Mouse (Mus musculus): ENCODE results near the gene Wnt5a. TPM values are rescaled to one million over a fixed set of nuclear protein-coding genes. Genes with fewer than 3 reads are reported as not detected.

The Wnt5a gene
- polyA plus RNA-seq, 1 experiment from 2014 or later: 37.2 TPM

DNA sequence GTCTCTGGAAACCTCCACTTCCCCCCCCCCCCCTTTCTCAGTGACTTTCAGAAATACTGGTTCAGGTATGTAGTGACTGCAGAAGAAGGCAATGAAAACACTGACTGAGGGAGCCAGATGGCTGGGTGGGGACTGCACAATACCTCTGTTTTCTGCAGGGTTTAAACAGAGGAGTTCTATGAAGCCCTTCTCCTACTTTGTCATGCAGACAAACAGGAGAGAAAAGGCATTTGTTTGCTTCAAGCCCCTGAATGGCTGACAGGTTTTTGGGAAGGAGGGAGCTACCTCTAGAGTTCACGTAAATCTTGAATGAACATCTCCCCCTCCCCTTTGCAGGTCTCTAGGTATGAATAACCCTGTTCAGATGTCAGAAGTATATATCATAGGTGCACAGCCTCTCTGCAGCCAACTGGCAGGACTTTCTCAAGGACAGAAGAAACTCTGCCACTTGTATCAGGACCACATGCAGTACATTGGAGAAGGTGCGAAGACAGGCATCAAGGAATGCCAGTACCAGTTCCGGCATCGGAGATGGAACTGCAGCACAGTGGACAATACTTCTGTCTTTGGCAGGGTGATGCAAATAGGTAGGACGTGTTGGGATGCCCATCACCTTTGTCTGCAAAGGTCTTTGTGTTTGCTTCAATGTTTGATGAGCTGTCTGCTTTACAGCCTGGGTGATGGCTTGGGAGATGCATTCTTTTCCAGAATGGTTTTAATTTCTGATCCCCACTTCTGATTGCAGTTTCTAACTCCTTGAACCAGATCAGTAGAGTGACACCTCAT is 8.4 kb downstream of the Wnt5a start:
- Histone ChIP-seq H3K36me3 (ENCODE audit: control insufficient read depth, insufficient read depth, low read length) (no peaks in the 10 kb centered on the region; the same call in 1 of the 2 replicates), H3K4me3 (ENCODE audit: low read depth, low read length) (no peak overlapping the region), H3K4me1 (ENCODE audit: control insufficient read depth, insufficient read depth, low read length) (peaks cover 12% of the 10 kb centered on the region), H3K27me3 (ENCODE audit: control insufficient read depth, insufficient read depth, low read length) (no peaks in the 10 kb centered on the region), H3K9me3 (replicated peaks; ENCODE audit: control insufficient read depth, low read length) (no peaks in the 10 kb centered on the region), H3K9ac (ENCODE audit: low read depth, low read length) (no peak overlapping the region), H3K27ac (ENCODE audit: low read depth, low read length) (no peak overlapping the region), H3K4me2 (no peak overlapping the region)
- no peak for ATAC-seq (replicated peaks; ENCODE audit: insufficient number of reproducible peaks, low FRiP score, low TSS enrichment)
- 80% methylated on average over 5 of the region's 5 CpGs for WGBS (ENCODE audit: insufficient replicate concordance)

DNA sequence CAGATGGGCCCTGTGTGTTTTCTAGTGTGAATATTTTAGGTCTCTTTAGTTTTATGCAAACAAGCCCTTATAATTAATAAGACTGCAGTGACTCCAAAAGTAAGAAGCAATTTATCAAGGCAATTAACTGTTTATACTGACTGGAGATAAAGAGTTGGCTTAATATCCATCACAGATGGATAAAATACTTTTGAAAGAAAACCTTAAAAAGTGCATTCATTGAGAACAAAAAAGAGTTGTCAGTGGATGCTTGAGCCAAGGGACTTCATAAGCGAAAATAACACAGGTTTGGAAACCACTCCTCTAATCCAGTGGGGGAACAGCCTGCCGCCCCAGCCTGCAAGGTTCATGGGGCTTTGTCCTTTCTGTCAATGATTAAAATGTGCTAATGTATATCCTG is 9.6 kb downstream of the Wnt5a start:
- Histone ChIP-seq H3K27ac (ENCODE audit: low read depth, low read length) (no peak overlapping the region), H3K4me3 (ENCODE audit: low read depth, low read length) (no peak overlapping the region), H3K36me3 (ENCODE audit: control insufficient read depth, insufficient read depth, low read length) (peaks cover 5% of the 10 kb centered on the region), H3K9ac (ENCODE audit: low read depth, low read length) (no peak overlapping the region), H3K27me3 (ENCODE audit: control insufficient read depth, insufficient read depth, low read length) (no peaks in the 10 kb centered on the region), H3K4me1 (ENCODE audit: control insufficient read depth, insufficient read depth, low read length) (peaks cover 4% of the 10 kb centered on the region; the same call in 1 of the 2 replicates), H3K9me3 (replicated peaks; ENCODE audit: control insufficient read depth, low read length) (no peaks in the 10 kb centered on the region), H3K4me2 (no peak overlapping the region)
- 50% methylated on average over 2 of the region's 2 CpGs for WGBS (ENCODE audit: insufficient replicate concordance)
- no peak for ATAC-seq (replicated peaks; ENCODE audit: insufficient number of reproducible peaks, low FRiP score, low TSS enrichment)

DNA sequence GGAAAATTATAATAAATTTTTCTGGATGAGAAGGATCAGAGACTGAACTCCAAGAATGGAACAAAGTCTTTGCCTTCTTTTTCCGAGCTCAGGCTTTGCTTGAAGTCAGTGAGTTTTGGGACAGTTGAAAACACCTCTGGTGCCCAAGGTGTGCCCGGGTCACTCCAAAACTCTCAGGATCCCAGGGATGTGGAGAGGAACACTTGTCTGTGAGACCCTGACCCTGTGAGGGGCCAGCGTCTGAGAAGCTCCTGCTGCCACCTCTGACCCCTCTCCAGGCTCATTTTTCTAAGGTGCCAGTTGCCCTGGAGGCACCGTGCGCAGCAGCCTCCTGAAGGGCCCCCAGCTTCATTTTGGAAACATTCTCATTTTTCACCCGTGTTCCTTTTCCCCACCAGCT is 10.8 kb downstream of the Wnt5a start:
- peaks cover 4% of the 10 kb centered on the region; the same call in 1 of the 2 replicates for H3K4me1 ChIP-seq (ENCODE audit: control insufficient read depth, insufficient read depth, low read length)
- ATAC-seq (replicated peaks; ENCODE audit: insufficient number of reproducible peaks, low FRiP score, low TSS enrichment): no peak
- H3K9ac ChIP-seq (ENCODE audit: low read depth, low read length): no peak overlapping the region
- WGBS (ENCODE audit: insufficient replicate concordance): 72% methylated on average over 6 of the region's 6 CpGs
- no peak overlapping the region for H3K4me3 ChIP-seq (ENCODE audit: low read depth, low read length)
- no peaks in the 10 kb centered on the region for H3K27me3 ChIP-seq (ENCODE audit: control insufficient read depth, insufficient read depth, low read length)
- H3K9me3 ChIP-seq (replicated peaks; ENCODE audit: control insufficient read depth, low read length): no peaks in the 10 kb centered on the region
- H3K27ac ChIP-seq (ENCODE audit: low read depth, low read length): no peak overlapping the region
- no peak overlapping the region for H3K4me2 ChIP-seq
- H3K36me3 ChIP-seq (ENCODE audit: control insufficient read depth, insufficient read depth, low read length): peaks cover 11% of the 10 kb centered on the region

DNA sequence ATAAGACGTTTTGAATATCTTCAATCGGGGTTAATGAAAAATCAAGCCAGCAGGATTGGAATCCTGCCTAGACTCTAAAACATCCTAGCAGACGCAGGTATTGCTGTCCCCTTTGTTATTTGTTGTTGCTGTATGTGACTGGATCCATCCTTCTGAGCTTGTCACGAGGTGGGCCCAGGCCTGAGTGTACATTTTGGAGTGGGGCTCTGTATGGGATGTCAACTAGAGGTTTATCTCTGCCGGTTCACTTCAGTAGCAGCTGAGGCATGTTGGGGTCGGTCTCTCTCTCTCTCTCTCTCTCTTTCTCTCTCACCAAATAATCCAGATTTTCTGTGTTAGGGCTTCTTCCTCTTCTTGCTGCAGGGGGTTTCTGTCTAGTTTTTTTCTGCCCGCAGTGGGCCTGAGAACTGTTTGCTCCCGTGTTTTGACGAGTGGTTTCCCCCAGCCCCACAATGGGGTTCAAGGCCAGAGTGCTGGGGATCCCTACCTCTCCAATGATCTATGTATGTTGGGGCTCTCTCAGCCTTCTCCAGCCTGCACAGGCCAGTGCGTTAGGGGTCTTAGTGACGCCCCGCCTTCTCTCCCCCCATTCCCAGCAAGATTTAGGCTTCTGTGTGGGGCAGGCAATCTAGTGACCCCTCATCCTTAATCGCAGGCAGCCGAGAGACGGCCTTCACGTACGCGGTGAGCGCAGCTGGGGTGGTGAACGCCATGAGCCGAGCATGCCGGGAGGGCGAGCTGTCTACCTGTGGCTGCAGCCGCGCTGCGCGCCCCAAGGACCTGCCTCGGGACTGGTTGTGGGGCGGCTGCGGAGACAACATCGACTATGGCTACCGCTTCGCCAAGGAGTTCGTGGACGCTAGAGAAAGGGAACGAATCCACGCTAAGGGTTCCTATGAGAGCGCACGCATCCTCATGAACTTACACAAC is 13.3 kb downstream of the Wnt5a start:
- Histone ChIP-seq H3K4me3 (ENCODE audit: low read depth, low read length) (no peak overlapping the region), H3K27me3 (ENCODE audit: control insufficient read depth, insufficient read depth, low read length) (no peaks in the 10 kb centered on the region), H3K27ac (ENCODE audit: low read depth, low read length) (no peak overlapping the region), H3K9ac (ENCODE audit: low read depth, low read length) (no peak overlapping the region), H3K9me3 (replicated peaks; ENCODE audit: control insufficient read depth, low read length) (no peaks in the 10 kb centered on the region), H3K4me1 (ENCODE audit: control insufficient read depth, insufficient read depth, low read length) (no peaks in the 10 kb centered on the region), H3K36me3 (ENCODE audit: control insufficient read depth, insufficient read depth, low read length) (peaks cover 21% of the 10 kb centered on the region), H3K4me2 (no peak overlapping the region)
- WGBS (ENCODE audit: insufficient replicate concordance): 76% methylated on average over 39 of the region's 39 CpGs
- 0 out of 2 replicates have a peak, but pooled peaks have one; percentile 35 for ATAC-seq (replicated peaks; ENCODE audit: insufficient number of reproducible peaks, low FRiP score, low TSS enrichment)

DNA sequence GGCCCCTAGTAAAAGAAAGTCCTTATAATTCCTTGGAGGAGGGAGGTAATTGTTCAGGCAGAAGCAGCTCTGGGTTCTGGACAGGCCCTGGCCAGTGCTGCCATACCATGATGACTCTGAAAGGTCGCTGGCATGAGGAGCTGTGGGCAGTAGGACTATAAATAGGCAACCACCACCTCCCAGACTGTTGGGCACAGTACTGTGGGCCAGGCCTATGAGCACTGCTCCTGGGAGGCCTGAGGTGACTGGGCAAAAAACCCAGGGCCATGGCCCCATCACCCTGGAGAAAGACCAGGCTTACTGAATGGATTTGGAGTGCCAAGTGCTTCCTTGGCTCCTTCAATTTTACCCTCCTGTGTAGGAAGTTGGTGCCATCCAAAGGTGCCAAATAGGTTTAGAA is 16.6 kb downstream of the Wnt5a start:
- Histone ChIP-seq H3K4me2 (no peak overlapping the region), H3K27me3 (ENCODE audit: control insufficient read depth, insufficient read depth, low read length) (no peaks in the 10 kb centered on the region), H3K4me1 (ENCODE audit: control insufficient read depth, insufficient read depth, low read length) (no peaks in the 10 kb centered on the region), H3K9ac (ENCODE audit: low read depth, low read length) (no peak overlapping the region), H3K36me3 (ENCODE audit: control insufficient read depth, insufficient read depth, low read length) (peaks cover 24% of the 10 kb centered on the region), H3K4me3 (ENCODE audit: low read depth, low read length) (no peak overlapping the region), H3K27ac (ENCODE audit: low read depth, low read length) (no peak overlapping the region), H3K9me3 (replicated peaks; ENCODE audit: control insufficient read depth, low read length) (no peaks in the 10 kb centered on the region)
- 79% methylated on average over 1 of the region's 1 CpGs for WGBS (ENCODE audit: insufficient replicate concordance)
- no peak for ATAC-seq (replicated peaks; ENCODE audit: insufficient number of reproducible peaks, low FRiP score, low TSS enrichment)

DNA sequence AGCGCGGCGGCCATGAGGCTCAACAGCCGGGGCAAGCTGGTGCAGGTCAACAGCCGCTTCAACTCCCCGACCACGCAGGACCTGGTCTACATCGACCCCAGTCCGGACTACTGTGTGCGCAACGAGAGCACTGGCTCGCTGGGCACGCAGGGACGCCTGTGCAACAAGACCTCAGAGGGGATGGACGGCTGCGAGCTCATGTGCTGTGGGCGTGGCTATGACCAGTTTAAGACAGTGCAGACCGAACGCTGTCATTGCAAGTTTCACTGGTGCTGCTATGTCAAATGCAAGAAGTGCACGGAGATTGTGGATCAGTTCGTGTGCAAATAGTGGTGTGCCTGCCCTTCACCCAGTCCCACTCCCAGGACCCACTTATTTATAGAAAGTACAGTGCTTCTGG is 18.1 kb downstream of the Wnt5a start:
- H3K27me3 ChIP-seq (ENCODE audit: control insufficient read depth, insufficient read depth, low read length): no peaks in the 10 kb centered on the region
- peaks cover 24% of the 10 kb centered on the region for H3K36me3 ChIP-seq (ENCODE audit: control insufficient read depth, insufficient read depth, low read length)
- H3K9ac ChIP-seq (ENCODE audit: low read depth, low read length): no peak overlapping the region
- H3K27ac ChIP-seq (ENCODE audit: low read depth, low read length): no peak overlapping the region
- H3K4me3 ChIP-seq (ENCODE audit: low read depth, low read length): no peak overlapping the region
- H3K9me3 ChIP-seq (replicated peaks; ENCODE audit: control insufficient read depth, low read length): no peaks in the 10 kb centered on the region
- no peak overlapping the region for H3K4me2 ChIP-seq
- 79% methylated on average over 21 of the region's 21 CpGs for WGBS (ENCODE audit: insufficient replicate concordance)
- no peak for ATAC-seq (replicated peaks; ENCODE audit: insufficient number of reproducible peaks, low FRiP score, low TSS enrichment)
- H3K4me1 ChIP-seq (ENCODE audit: control insufficient read depth, insufficient read depth, low read length): no peaks in the 10 kb centered on the region

DNA sequence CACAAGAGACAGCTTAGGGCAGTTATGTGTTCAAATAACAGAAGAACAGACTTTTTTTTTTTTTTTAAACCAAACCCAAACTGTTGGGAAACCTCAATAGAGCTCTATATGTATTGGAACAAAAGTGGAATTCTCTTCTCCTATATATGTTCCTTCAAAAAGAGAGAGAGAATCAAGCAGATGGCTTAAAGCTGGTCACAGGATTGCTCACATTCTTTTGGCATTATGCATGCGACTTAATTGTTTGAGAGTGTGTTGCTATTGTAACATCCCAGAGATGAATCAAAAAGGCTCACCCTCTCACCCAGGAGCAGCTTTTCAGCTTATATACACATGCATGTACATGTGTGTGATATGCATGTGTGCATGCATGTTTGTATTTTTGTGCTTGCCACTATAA is 21.0 kb downstream of the Wnt5a start:
- Histone ChIP-seq H3K4me2 (no peak overlapping the region), H3K36me3 (ENCODE audit: control insufficient read depth, insufficient read depth, low read length) (peaks cover 10% of the 10 kb centered on the region; the same call in 1 of the 2 replicates), H3K9me3 (replicated peaks; ENCODE audit: control insufficient read depth, low read length) (no peaks in the 10 kb centered on the region), H3K27me3 (ENCODE audit: control insufficient read depth, insufficient read depth, low read length) (no peaks in the 10 kb centered on the region), H3K4me3 (ENCODE audit: low read depth, low read length) (no peak overlapping the region), H3K4me1 (ENCODE audit: control insufficient read depth, insufficient read depth, low read length) (no peaks in the 10 kb centered on the region), H3K27ac (ENCODE audit: low read depth, low read length) (no peak overlapping the region), H3K9ac (ENCODE audit: low read depth, low read length) (no peak overlapping the region)
- ATAC-seq (replicated peaks; ENCODE audit: insufficient number of reproducible peaks, low FRiP score, low TSS enrichment): no peak
- WGBS (ENCODE audit: insufficient replicate concordance): 70% methylated on average over 1 of the region's 1 CpGs

DNA sequence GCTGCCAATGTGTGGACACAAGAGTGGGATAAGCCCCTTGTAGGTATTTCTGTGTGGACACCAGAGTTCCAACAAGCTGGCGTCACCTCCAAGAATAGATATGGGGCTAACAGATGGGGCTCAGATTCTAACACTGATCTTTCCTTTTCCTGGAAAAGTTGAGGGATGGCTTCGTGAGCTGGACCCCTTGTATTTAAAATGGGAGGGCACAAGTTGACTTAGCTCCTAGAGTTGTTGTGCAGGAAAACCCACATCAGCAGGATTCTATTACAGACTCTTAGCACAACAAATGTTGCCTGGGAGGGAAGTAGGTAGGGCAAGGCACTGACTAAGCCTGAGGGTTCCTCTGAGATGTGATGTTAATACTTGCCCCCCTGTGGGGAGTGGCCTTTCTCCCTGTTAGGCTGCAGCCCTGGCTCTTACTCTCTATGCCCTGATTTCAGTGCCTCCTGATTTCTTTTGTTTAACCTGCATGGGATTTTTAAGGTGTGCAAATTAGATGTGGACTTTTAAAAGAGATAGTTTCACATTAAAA is 23.7 kb downstream of the Wnt5a start:
- Histone ChIP-seq H3K4me3 (ENCODE audit: low read depth, low read length) (no peak overlapping the region), H3K9me3 (replicated peaks; ENCODE audit: control insufficient read depth, low read length) (no peaks in the 10 kb centered on the region), H3K4me2 (no peak overlapping the region), H3K4me1 (ENCODE audit: control insufficient read depth, insufficient read depth, low read length) (no peaks in the 10 kb centered on the region), H3K36me3 (ENCODE audit: control insufficient read depth, insufficient read depth, low read length) (peaks cover 3% of the 10 kb centered on the region; the same call in 1 of the 2 replicates), H3K9ac (ENCODE audit: low read depth, low read length) (no peak overlapping the region), H3K27me3 (ENCODE audit: control insufficient read depth, insufficient read depth, low read length) (no peaks in the 10 kb centered on the region), H3K27ac (ENCODE audit: low read depth, low read length) (no peak overlapping the region)
- no peak for ATAC-seq (replicated peaks; ENCODE audit: insufficient number of reproducible peaks, low FRiP score, low TSS enrichment)
- 59% methylated on average over 2 of the region's 2 CpGs for WGBS (ENCODE audit: insufficient replicate concordance)
